Mouse (Mus musculus): ENCODE measurements at regions not wholly inside any gene's neighbourhood (a gene's known extent, or its start where the extent isn't known, plus 50 kb on each side); places are given as distances from the start of the nearest gene placed in this dataset.

GRCm38 (mm10) chrX:11892396-11892795 lies 267.8 kb downstream of the Bcor start:
- H3K9ac ChIP-seq: no peak overlapping the region
- peaks cover 16% of the 10 kb centered on the region for H3K4me1 ChIP-seq
- no peak overlapping the region for H3K4me3 ChIP-seq
- no peak for ATAC-seq (ENCODE audit: low FRiP score, low read depth)
- H3K9me3 ChIP-seq: no peaks in the 10 kb centered on the region
- H3K36me3 ChIP-seq: no peaks in the 10 kb centered on the region
- no peak overlapping the region for H3K4me2 ChIP-seq (replicated peaks)
- H3K27ac ChIP-seq: no peak overlapping the region
- H3K27me3 ChIP-seq: peaks cover 49% of the 10 kb centered on the region
- WGBS: 95% methylated on average over 5 of the region's 5 CpGs

- Histone ChIP-seq H3K9me3 (no peaks in the 10 kb centered on the region), H3K36me3 (no peaks in the 10 kb centered on the region), H3K27ac (no peak overlapping the region), H3K9ac (no peak overlapping the region), H3K4me3 (no peak overlapping the region), H3K4me2 (replicated peaks) (no peak overlapping the region), H3K4me1 (peaks cover 16% of the 10 kb centered on the region), H3K27me3 (peaks cover 48% of the 10 kb centered on the region)
- 23% methylated on average over 10 of the region's 10 CpGs for WGBS
- ATAC-seq (ENCODE audit: low FRiP score, low read depth): no peak
Measured at GRCm38 (mm10) chrX:11893606-11894279, 266.4 kb downstream of the Bcor start.

GRCm38 (mm10) chrX:11894280-11894662 lies 265.9 kb downstream of the Bcor start:
- no peaks in the 10 kb centered on the region for H3K9me3 ChIP-seq
- no peak for ATAC-seq (ENCODE audit: low FRiP score, low read depth)
- H3K27me3 ChIP-seq: peaks cover 49% of the 10 kb centered on the region
- no peaks in the 10 kb centered on the region for H3K36me3 ChIP-seq
- no peak overlapping the region for H3K9ac ChIP-seq
- no peak overlapping the region for H3K4me3 ChIP-seq
- H3K4me2 ChIP-seq (replicated peaks): no peak overlapping the region
- H3K4me1 ChIP-seq: peaks cover 16% of the 10 kb centered on the region
- WGBS: 13% methylated on average over 6 of the region's 6 CpGs
- no peak overlapping the region for H3K27ac ChIP-seq

GRCm38 (mm10) chrX:11895396-11895795 lies 264.8 kb downstream of the Bcor start:
- Histone ChIP-seq H3K4me2 (replicated peaks) (no peak overlapping the region), H3K27ac (no peak overlapping the region), H3K9ac (no peak overlapping the region), H3K4me1 (peaks cover 16% of the 10 kb centered on the region), H3K36me3 (no peaks in the 10 kb centered on the region), H3K27me3 (peaks cover 49% of the 10 kb centered on the region), H3K9me3 (no peaks in the 10 kb centered on the region), H3K4me3 (no peak overlapping the region)
- WGBS: 32% methylated on average over 5 of the region's 5 CpGs
- no peak for ATAC-seq (ENCODE audit: low FRiP score, low read depth)

GRCm38 (mm10) chrX:11898280-11898679 lies 261.9 kb downstream of the Bcor start:
- no peak for ATAC-seq (ENCODE audit: low FRiP score, low read depth)
- Histone ChIP-seq H3K36me3 (no peaks in the 10 kb centered on the region), H3K27ac (no peak overlapping the region), H3K27me3 (peaks cover 29% of the 10 kb centered on the region), H3K4me1 (peaks cover 13% of the 10 kb centered on the region), H3K4me2 (replicated peaks) (no peak overlapping the region), H3K9me3 (no peaks in the 10 kb centered on the region), H3K4me3 (no peak overlapping the region), H3K9ac (no peak overlapping the region)
- WGBS: 83% methylated on average over 8 of the region's 8 CpGs

GRCm38 (mm10) chrX:11899051-11899450 lies 261.1 kb downstream of the Bcor start:
- Histone ChIP-seq H3K4me1 (peaks cover 8% of the 10 kb centered on the region; the same call in 1 of the 2 replicates), H3K9ac (no peak overlapping the region), H3K4me3 (no peak overlapping the region), H3K27me3 (peaks cover 26% of the 10 kb centered on the region), H3K36me3 (no peaks in the 10 kb centered on the region), H3K27ac (no peak overlapping the region), H3K4me2 (replicated peaks) (no peak overlapping the region), H3K9me3 (no peaks in the 10 kb centered on the region)
- ATAC-seq (ENCODE audit: low FRiP score, low read depth): no peak
- 89% methylated on average over 6 of the region's 6 CpGs for WGBS

GRCm38 (mm10) chrX:11899914-11900313 lies 260.2 kb downstream of the Bcor start:
- WGBS: 35% methylated on average over 3 of the region's 3 CpGs
- ATAC-seq (ENCODE audit: low FRiP score, low read depth): no peak
- H3K9ac ChIP-seq: no peak overlapping the region

GRCm38 (mm10) chrX:11901791-11902190 lies 258.4 kb downstream of the Bcor start:
- Histone ChIP-seq H3K4me1 (no peaks in the 10 kb centered on the region), H3K4me3 (no peak overlapping the region), H3K4me2 (replicated peaks) (no peak overlapping the region), H3K27me3 (peaks cover 9% of the 10 kb centered on the region), H3K9ac (no peak overlapping the region), H3K27ac (no peak overlapping the region), H3K9me3 (no peaks in the 10 kb centered on the region), H3K36me3 (no peaks in the 10 kb centered on the region)
- WGBS: 73% methylated on average over 5 of the region's 5 CpGs
- no peak for ATAC-seq (ENCODE audit: low FRiP score, low read depth)

More at GRCm38 (mm10) chrX:11899914-11900313, 260.2 kb downstream of the Bcor start:
- Histone ChIP-seq H3K4me3 (no peak overlapping the region), H3K27me3 (peaks cover 26% of the 10 kb centered on the region), H3K9me3 (no peaks in the 10 kb centered on the region), H3K27ac (no peak overlapping the region), H3K4me2 (replicated peaks) (no peak overlapping the region), H3K36me3 (no peaks in the 10 kb centered on the region), H3K4me1 (0 out of 2 replicates have a peak, but pooled peaks cover 5% of the 10 kb centered on the region)

- Histone ChIP-seq H3K27me3 (peaks cover 10% of the 10 kb centered on the region; the same call in 1 of the 2 replicates), H3K4me2 (replicated peaks) (no peak overlapping the region), H3K9me3 (no peaks in the 10 kb centered on the region), H3K4me3 (no peak overlapping the region), H3K36me3 (no peaks in the 10 kb centered on the region), H3K9ac (no peak overlapping the region), H3K27ac (no peak overlapping the region), H3K4me1 (no peaks in the 10 kb centered on the region)
- WGBS: 90% methylated on average over 4 of the region's 4 CpGs
- ATAC-seq (ENCODE audit: low FRiP score, low read depth): no peak
Measured at GRCm38 (mm10) chrX:11903116-11903700, 256.9 kb downstream of the Bcor start.

- no peaks in the 10 kb centered on the region for H3K4me1 ChIP-seq
- no peak overlapping the region for H3K27ac ChIP-seq
- no peak overlapping the region for H3K4me3 ChIP-seq
- H3K4me2 ChIP-seq (replicated peaks): no peak overlapping the region
- no peaks in the 10 kb centered on the region for H3K36me3 ChIP-seq
- H3K9me3 ChIP-seq: no peaks in the 10 kb centered on the region
- ATAC-seq (ENCODE audit: low FRiP score, low read depth): no peak
- H3K9ac ChIP-seq: no peak overlapping the region
- peaks cover 4% of the 10 kb centered on the region; the same call in 1 of the 2 replicates for H3K27me3 ChIP-seq
- WGBS: 72% methylated on average over 5 of the region's 5 CpGs
Measured at GRCm38 (mm10) chrX:11905231-11905630, 254.9 kb downstream of the Bcor start.

GRCm38 (mm10) chrX:11907167-11907566 lies 253.0 kb downstream of the Bcor start:
- 72% methylated on average over 6 of the region's 6 CpGs for WGBS
- no peak overlapping the region for H3K27ac ChIP-seq
- no peak overlapping the region for H3K4me2 ChIP-seq (replicated peaks)
- no peak for ATAC-seq (ENCODE audit: low FRiP score, low read depth)
- H3K4me1 ChIP-seq: no peaks in the 10 kb centered on the region
- H3K27me3 ChIP-seq: peaks cover 4% of the 10 kb centered on the region; the same call in 1 of the 2 replicates
- no peaks in the 10 kb centered on the region for H3K36me3 ChIP-seq
- no peak overlapping the region for H3K9ac ChIP-seq
- no peak overlapping the region for H3K4me3 ChIP-seq
- no peaks in the 10 kb centered on the region for H3K9me3 ChIP-seq

GRCm38 (mm10) chrX:11915984-11916383 lies 244.2 kb downstream of the Bcor start:
- Histone ChIP-seq H3K4me1 (no peaks in the 10 kb centered on the region), H3K27ac (no peak overlapping the region), H3K9ac (no peak overlapping the region), H3K4me2 (replicated peaks) (no peak overlapping the region), H3K27me3 (peaks cover 14% of the 10 kb centered on the region; the same call in 1 of the 2 replicates), H3K9me3 (no peaks in the 10 kb centered on the region), H3K4me3 (no peak overlapping the region), H3K36me3 (no peaks in the 10 kb centered on the region)
- no peak for ATAC-seq (ENCODE audit: low FRiP score, low read depth)
- WGBS: 57% methylated on average over 10 of the region's 10 CpGs
